Mouse (Mus musculus) brain, embryonic 14.5 days (tissue): ENCODE results near the gene Smim27.

Source experiments
- CTCF ChIP-seq: fragments of 200-500 bp; IDR thresholded peaks from 2 replicates; pipeline ENCODE4 v1.5.1; 2012; ENCODE audit warnings: inconsistent platforms, mild to moderate bottlenecking, moderate library complexity, borderline replicate concordance; ENCODE audit not compliant: insufficient read depth, insufficient read length; ENCODE audit errors: extremely low read depth
- POLR2A ChIP-seq: fragments of 200-500 bp; IDR thresholded peaks from 2 replicates; pipeline ENCODE4 v1.6.1; 2012; ENCODE audit warnings: mild to moderate bottlenecking, inconsistent platforms, borderline replicate concordance; ENCODE audit not compliant: poor library complexity, insufficient read depth, insufficient read length, severe bottlenecking; ENCODE audit errors: extremely low read depth

GRCm38 (mm10) chr4:40221004-40221760 is 48.2 kb upstream of the Smim27 start:
- TF ChIP-seq CTCF, result no peak
- TF ChIP-seq POLR2A, result no peak
